Mouse (Mus musculus): ENCODE measurements around the gene Vapa.
A peak's percentile ranks its signal among the peaks of the same experiment; 100 is the strongest.

DNA sequence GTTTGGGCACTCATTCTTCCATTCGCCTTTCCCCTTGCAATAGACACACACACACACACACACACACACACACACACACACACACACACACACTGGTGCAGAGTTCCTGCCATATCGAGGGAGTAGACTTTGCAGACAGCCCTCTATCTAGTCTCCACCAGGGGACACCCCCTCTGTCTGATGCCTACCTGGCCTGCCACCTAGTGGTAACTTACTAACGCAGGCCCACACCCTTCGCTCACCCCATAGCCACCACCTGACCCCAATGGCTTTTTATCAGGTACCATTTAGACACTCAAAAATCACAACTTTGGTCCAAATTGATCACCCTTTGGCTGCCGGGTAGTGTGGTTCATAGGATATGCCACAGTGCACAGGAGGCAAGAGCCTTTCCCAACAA lies 54.1 kb downstream of the Vapa start:
- TF ChIP-seq CTCF (IDR thresholded peaks at IDR 0.05; ENCODE audit: borderline replicate concordance, insufficient read depth, low read length) (peak; percentile 17; the same call in 1 of the 2 replicates), POLR2A (IDR thresholded peaks at IDR 0.05; ENCODE audit: low read depth, low read length) (no peak)

Measured in embryonic fibroblast, embryonic 13.5 days (primary cell).